ENCODE assay signal across 29 mouse cellular contexts in the genomic region with DNA sequence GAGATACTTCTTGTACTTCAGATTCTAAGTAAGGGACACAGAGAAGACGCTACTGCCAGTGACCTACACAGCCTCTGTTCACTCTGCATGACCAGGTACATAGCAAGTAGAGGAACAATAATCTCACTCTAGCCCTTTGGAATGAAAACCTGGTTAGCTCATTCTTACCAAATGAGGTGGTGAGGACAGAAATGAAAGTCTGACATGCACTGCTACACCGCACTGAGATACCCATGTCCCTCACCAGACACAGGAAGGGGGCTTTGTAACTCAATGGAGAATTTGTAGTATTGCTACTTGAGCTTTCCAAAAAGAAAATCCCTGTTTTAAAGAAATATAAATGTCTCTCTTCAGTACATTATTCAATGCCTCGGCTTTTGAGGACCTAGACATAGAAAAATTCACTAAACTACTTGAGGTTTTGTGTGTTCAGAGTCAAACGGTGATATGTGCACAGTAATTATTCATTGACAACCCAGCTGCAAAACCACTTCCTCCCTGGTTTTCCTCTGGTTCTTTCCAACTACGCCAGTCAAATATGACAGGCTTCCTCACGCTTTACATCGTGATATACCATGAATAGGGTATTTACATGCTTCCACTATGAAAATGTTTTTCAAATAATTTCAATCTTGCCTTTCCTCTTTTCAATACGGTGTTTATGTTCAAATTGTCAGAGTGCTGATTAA.
DNase-seq lines count a peak whose midpoint lies in the region; ATAC-seq and TF ChIP-seq lines count a peak whose summit lies in the region.
"Had no signal": no experiment of that assay in that cellular context is flagged by ENCODE, and none has a peak within 500 bp of the region (broad histone marks: within the 10 kb centered on the region; RNA-seq: fewer than 3 reads in every experiment).

No protein-coding gene starts in this region.

- H3K9me3 ChIP-seq in forebrain, embryonic 15.5 days: no peaks in the 10 kb centered on the region
- H3K9me3 ChIP-seq: embryonic facial prominence, embryonic 12.5 days; hindbrain, embryonic 13.5 days; midbrain, embryonic 12.5 days had no signal

- H3K27me3 ChIP-seq in thymus, adult 2 months (ENCODE audit: control insufficient read depth, insufficient read depth, low read length): no peaks in the 10 kb centered on the region
- no peaks in the 10 kb centered on the region for H3K27me3 ChIP-seq in forebrain, embryonic 15.5 days
- H3K27me3 ChIP-seq: embryonic facial prominence, embryonic 12.5 days; hindbrain, embryonic 13.5 days; midbrain, embryonic 12.5 days had no signal

- peak; percentile 63 to 70; a peak in 3 of 4 replicates for ATAC-seq in hematopoietic stem cell, adult 5-6 weeks (replicated peaks in 1 of 2; ENCODE audit: insufficient read depth in 1 of 2, low FRiP score in 2 of 2, low TSS enrichment in 1 of 2, low read depth in 1 of 2, poor library complexity in 2 of 2, severe bottlenecking in 2 of 2)
- no peak for ATAC-seq in megakaryocyte-erythroid progenitor cell, adult 5-6 weeks (replicated peaks; ENCODE audit: low FRiP score, low TSS enrichment, poor library complexity, severe bottlenecking)
- ATAC-seq in forebrain, embryonic 15.5 days (replicated peaks): no peak
- ATAC-seq: forebrain, embryonic 14.5 days; intestine, postnatal 0 days had no signal

- peak; percentile 31 for DNase-seq in thymus, postnatal 0 days (ENCODE audit: low spot score)
- no peak for DNase-seq in thymus, adult 2 months
- peak; percentile 40 for DNase-seq in naive thymus-derived CD4-positive, alpha-beta T cell, adult 2 months (ENCODE audit: low read depth)
- no peak for DNase-seq in cerebellum, adult 9-11 months
- DNase-seq: adrenal gland, postnatal 25 days; B cell, adult 2 months; cerebellum, adult 2 months; cerebellum, postnatal 25 days; embryo, embryonic 11 days; gastrocnemius, postnatal 25 days; heart, adult 18-20 months; heart, postnatal 36 days; layer of hippocampus, adult 9-11 months; liver; lung, adult 2 months; lung, postnatal 10 days; right cerebral cortex, postnatal 4 days; thymus, postnatal 36 days had no signal

- WGBS in thymus, adult 2 months: 21% methylated on average over 8 of the region's 8 CpGs
- 85% methylated on average over 8 of the region's 8 CpGs for WGBS in forebrain, embryonic 15.5 days

- H3K4me1 ChIP-seq in thymus, adult 2 months (replicated peaks; ENCODE audit: control insufficient read depth, insufficient read depth, low read length): 0 out of 2 replicates have a peak, but pooled peaks cover 3% of the 10 kb centered on the region
- 0 out of 2 replicates have a peak, but pooled peaks cover 3% of the 10 kb centered on the region for H3K4me1 ChIP-seq in forebrain, embryonic 15.5 days
- H3K4me1 ChIP-seq: embryonic facial prominence, embryonic 12.5 days; midbrain, embryonic 12.5 days had no signal

- no peak for TF ChIP-seq CTCF in thymus, adult 2 months (IDR thresholded peaks at IDR 0.05; ENCODE audit: borderline replicate concordance, control insufficient read depth, extremely low read depth, insufficient read depth, low read length, poor library complexity)

- TF ChIP-seq POLR2A in thymus, adult 2 months (IDR thresholded peaks at IDR 0.05; ENCODE audit: control insufficient read depth, extremely low read depth, insufficient read depth, low read length, poor library complexity): no peak

- H3K9ac ChIP-seq in forebrain, embryonic 15.5 days (replicated peaks): no peak overlapping the region
- H3K9ac ChIP-seq: embryonic facial prominence, embryonic 12.5 days; hindbrain, embryonic 13.5 days; liver, embryonic 14.5 days; midbrain, embryonic 12.5 days had no signal

- H3K4me3 ChIP-seq in thymus, adult 2 months (ENCODE audit: control insufficient read depth, insufficient read depth, low read length): no peak overlapping the region
- H3K4me3 ChIP-seq in forebrain, embryonic 15.5 days: no peak overlapping the region
- H3K4me3 ChIP-seq: embryonic facial prominence, embryonic 12.5 days; hindbrain, embryonic 13.5 days; midbrain, embryonic 12.5 days had no signal

- no peak overlapping the region for H3K4me2 ChIP-seq in forebrain, embryonic 15.5 days (replicated peaks)
- H3K4me2 ChIP-seq: embryonic facial prominence, embryonic 12.5 days; heart, embryonic 11.5 days; hindbrain, embryonic 13.5 days; midbrain, embryonic 12.5 days had no signal

- H3K27ac ChIP-seq in thymus, adult 2 months (ENCODE audit: control insufficient read depth, insufficient read depth, low read length): no peak overlapping the region
- H3K27ac ChIP-seq in forebrain, embryonic 15.5 days (replicated peaks): no peak overlapping the region
- H3K27ac ChIP-seq: embryonic facial prominence, embryonic 12.5 days; hindbrain, embryonic 13.5 days; liver, embryonic 14.5 days; macrophage; midbrain, embryonic 12.5 days had no signal

- no peaks in the 10 kb centered on the region for H3K36me3 ChIP-seq in thymus, adult 2 months (ENCODE audit: control insufficient read depth, insufficient read depth, low read length)
- 0 out of 2 replicates have a peak, but pooled peaks cover 4% of the 10 kb centered on the region for H3K36me3 ChIP-seq in forebrain, embryonic 15.5 days

Comparison
In these comparisons a context has a peak if more than half of its experiments do, and no peak if none do; other contexts are left out.
1. DNase-seq: peak in thymus, postnatal 0 days (single experiment) and naive thymus-derived CD4-positive, alpha-beta T cell, adult 2 months (single experiment); none in thymus, adult 2 months (single experiment) and cerebellum, adult 9-11 months (single experiment).
2. ATAC-seq: peak in hematopoietic stem cell, adult 5-6 weeks (2 of 2); none in megakaryocyte-erythroid progenitor cell, adult 5-6 weeks (single experiment) and forebrain, embryonic 15.5 days (single experiment).